Mouse (Mus musculus): ENCODE data around the gene Rab40c.

GRCm38 (mm10) chr17:25883268-25883667 lies 36.3 kb downstream of the Rab40c start:
- TF ChIP-seq CTCF (IDR thresholded peaks at IDR 0.05; ENCODE audit: low read depth) (no peak), EP300 (IDR thresholded peaks at IDR 0.05; ENCODE audit: low read depth) (no peak)

Data from heart, postnatal 0 days (tissue).